Mouse (Mus musculus) ES-E14 (cell line): ENCODE data around the gene Pkd2.

Source experiments
- CHD2 ChIP-seq: IDR thresholded peaks from 2 replicates; pipeline ENCODE4 v1.6.1; 2014; ENCODE audit warnings: mild to moderate bottlenecking, low read depth, low read length, inconsistent platforms
- HCFC1 ChIP-seq: IDR thresholded peaks from 2 replicates; pipeline ENCODE4 v1.6.1; 2012; ENCODE audit warnings: low read length, inconsistent platforms, borderline replicate concordance; ENCODE audit not compliant: insufficient read depth
- MAFK ChIP-seq: IDR thresholded peaks from 2 replicates; pipeline ENCODE4 v1.6.1; 2014; ENCODE audit warnings: mild to moderate bottlenecking, low read depth, low read length, inconsistent platforms; ENCODE audit not compliant: insufficient read depth
- ZC3H11A ChIP-seq: IDR thresholded peaks from 2 replicates; pipeline ENCODE4 v1.6.1; 2012; ENCODE audit warnings: low read depth, mild to moderate bottlenecking, inconsistent platforms, low read length, borderline replicate concordance
- ZNF384 ChIP-seq: IDR thresholded peaks from 2 replicates; pipeline ENCODE4 v1.6.1; 2012; ENCODE audit warnings: low read depth, low read length, inconsistent platforms

DNA sequence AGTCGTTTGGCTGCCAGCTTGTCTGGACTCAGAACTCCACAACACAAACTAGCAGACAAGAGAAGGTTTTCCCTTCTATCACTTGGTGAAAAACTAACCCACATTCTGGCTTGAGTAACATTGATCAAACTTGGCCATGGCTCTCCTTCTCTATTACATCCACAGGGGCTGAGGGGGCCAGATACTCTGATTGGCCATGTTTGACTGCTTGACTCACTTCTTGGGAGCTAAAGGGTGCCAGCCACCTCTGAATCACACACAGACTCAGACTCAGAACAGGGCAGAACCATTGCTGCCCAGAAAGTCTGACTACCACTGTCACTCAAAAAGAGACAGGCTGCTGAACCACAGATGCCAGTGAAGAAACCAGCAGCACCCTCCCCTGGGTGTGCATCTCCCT is 6.2 kb upstream of the Pkd2 start:
- TF ChIP-seq MAFK, result no peak
- TF ChIP-seq ZNF384, result no peak
- no peak for TF ChIP-seq CHD2
- TF ChIP-seq HCFC1, result no peak
- no peak for TF ChIP-seq ZC3H11A
